Mouse (Mus musculus): ENCODE results near the gene Ankdd1a. TPM values are rescaled to one million over a fixed set of nuclear protein-coding genes. Genes with fewer than 3 reads are reported as not detected.
A peak's percentile ranks its signal among the peaks of the same experiment; 100 is the strongest.

Gene Ankdd1a
- polyA plus RNA-seq, 1 experiment from 2014 or later, result 0.18 TPM

- WGBS, result 87% methylated on average over 4 of the region's 4 CpGs
- Histone ChIP-seq H3K27ac (replicated peaks) (no peak overlapping the region), H3K4me1 (replicated peaks; ENCODE audit: control insufficient read depth, insufficient read depth) (no peaks in the 10 kb centered on the region), H3K36me3 (ENCODE audit: control insufficient read depth, insufficient read depth, low read length) (peaks cover 3% of the 10 kb centered on the region), H3K4me3 (ENCODE audit: low read depth, low read length) (no peak overlapping the region), H3K4me2 (replicated peaks; ENCODE audit: low read depth) (no peak overlapping the region), H3K9me3 (ENCODE audit: control insufficient read depth, low read length) (no peaks in the 10 kb centered on the region), H3K9ac (ENCODE audit: low read length) (no peak overlapping the region), H3K27me3 (ENCODE audit: control insufficient read depth, insufficient read depth, low read length) (no peaks in the 10 kb centered on the region)
- ATAC-seq (ENCODE audit: low FRiP score, low TSS enrichment), result no peak
- TF ChIP-seq EP300 (optimal IDR thresholded peaks at IDR 0.05) (no peak), CTCF (IDR thresholded peaks at IDR 0.05; ENCODE audit: low read depth) (no peak)
- DNase-seq (ENCODE audit: low spot score), result no peak
These were observed 41.0 kb upstream of the Ankdd1a start for GRCm38 (mm10) chr9:65561016-65561415.

GRCm38 (mm10) chr9:65558806-65559205 lies 38.8 kb upstream of the Ankdd1a start:
- Histone ChIP-seq H3K9me3 (ENCODE audit: control insufficient read depth, low read length) (no peaks in the 10 kb centered on the region), H3K4me3 (ENCODE audit: low read depth, low read length) (no peak overlapping the region), H3K9ac (ENCODE audit: low read length) (no peak overlapping the region), H3K27ac (replicated peaks) (no peak overlapping the region), H3K36me3 (ENCODE audit: control insufficient read depth, insufficient read depth, low read length) (peaks cover 7% of the 10 kb centered on the region), H3K4me1 (replicated peaks; ENCODE audit: control insufficient read depth, insufficient read depth) (0 out of 2 replicates have a peak, but pooled peaks cover 3% of the 10 kb centered on the region), H3K4me2 (replicated peaks; ENCODE audit: low read depth) (no peak overlapping the region), H3K27me3 (ENCODE audit: control insufficient read depth, insufficient read depth, low read length) (no peaks in the 10 kb centered on the region)
- 93% methylated on average over 6 of the region's 6 CpGs for WGBS
- DNase-seq (ENCODE audit: low spot score) (no peak), ATAC-seq (ENCODE audit: low FRiP score, low TSS enrichment) (no peak)
- TF ChIP-seq EP300 (optimal IDR thresholded peaks at IDR 0.05) (no peak), CTCF (IDR thresholded peaks at IDR 0.05; ENCODE audit: low read depth) (no peak)

DNA sequence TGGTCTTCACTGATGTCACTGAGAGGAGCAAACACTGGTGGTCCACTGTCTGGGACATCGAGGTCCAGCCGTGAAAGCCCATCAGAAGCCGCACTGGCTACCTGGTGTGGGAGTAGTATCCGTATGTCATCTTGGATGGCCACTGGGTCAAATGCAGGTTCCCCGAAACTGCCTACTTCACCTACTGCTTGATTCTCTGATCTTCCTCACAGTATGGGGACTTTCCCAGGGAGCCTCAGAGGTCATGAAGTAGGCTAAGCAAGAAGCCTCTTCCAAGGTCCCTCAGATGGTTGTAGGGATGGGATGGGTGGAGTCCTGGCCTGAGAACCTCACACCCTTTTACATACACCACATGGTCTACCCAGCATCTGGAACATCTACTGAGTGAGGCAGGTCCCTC lies 37.0 kb upstream of the Ankdd1a start:
- no peak for DNase-seq (ENCODE audit: low spot score)
- no peak overlapping the region for H3K27ac ChIP-seq (replicated peaks)
- H3K4me3 ChIP-seq (ENCODE audit: low read depth, low read length), result no peak overlapping the region
- H3K9ac ChIP-seq (ENCODE audit: low read length), result no peak overlapping the region
- 97% methylated on average over 5 of the region's 5 CpGs for WGBS
- no peak for ATAC-seq (ENCODE audit: low FRiP score, low TSS enrichment)
- peaks cover 7% of the 10 kb centered on the region for H3K36me3 ChIP-seq (ENCODE audit: control insufficient read depth, insufficient read depth, low read length)
- H3K4me1 ChIP-seq (replicated peaks; ENCODE audit: control insufficient read depth, insufficient read depth), result 0 out of 2 replicates have a peak, but pooled peaks cover 3% of the 10 kb centered on the region
- H3K9me3 ChIP-seq (ENCODE audit: control insufficient read depth, low read length), result no peaks in the 10 kb centered on the region
- TF ChIP-seq CTCF (IDR thresholded peaks at IDR 0.05; ENCODE audit: low read depth) (no peak), EP300 (optimal IDR thresholded peaks at IDR 0.05) (no peak)
- no peaks in the 10 kb centered on the region for H3K27me3 ChIP-seq (ENCODE audit: control insufficient read depth, insufficient read depth, low read length)
- no peak overlapping the region for H3K4me2 ChIP-seq (replicated peaks; ENCODE audit: low read depth)

DNA sequence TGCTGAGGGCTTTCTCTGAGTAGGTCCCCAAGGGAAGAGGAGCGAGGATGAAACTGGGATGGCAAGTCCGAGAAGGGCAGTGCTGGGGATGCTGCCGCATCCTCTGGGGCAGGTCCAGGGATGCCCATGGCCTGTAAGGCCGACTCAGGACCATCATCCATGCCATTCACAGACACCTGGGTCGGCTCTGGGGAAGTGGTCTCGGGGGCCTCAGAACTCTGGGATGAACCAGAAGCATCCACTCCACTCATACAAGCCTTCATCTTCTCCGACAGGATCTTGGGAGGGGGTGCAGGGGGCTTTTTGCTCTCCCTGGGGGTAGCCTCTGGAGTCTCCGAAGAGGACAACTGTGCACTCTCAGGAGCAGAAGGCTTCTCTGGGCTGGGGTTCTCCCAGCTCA lies 36.4 kb upstream of the Ankdd1a start:
- H3K4me2 ChIP-seq (replicated peaks; ENCODE audit: low read depth), result no peak overlapping the region
- H3K4me3 ChIP-seq (ENCODE audit: low read depth, low read length), result no peak overlapping the region
- no peaks in the 10 kb centered on the region for H3K27me3 ChIP-seq (ENCODE audit: control insufficient read depth, insufficient read depth, low read length)
- no peak overlapping the region for H3K9ac ChIP-seq (ENCODE audit: low read length)
- no peak for DNase-seq (ENCODE audit: low spot score)
- 0 out of 2 replicates have a peak, but pooled peaks cover 3% of the 10 kb centered on the region for H3K4me1 ChIP-seq (replicated peaks; ENCODE audit: control insufficient read depth, insufficient read depth)
- ATAC-seq (ENCODE audit: low FRiP score, low TSS enrichment), result no peak
- TF ChIP-seq CTCF (IDR thresholded peaks at IDR 0.05; ENCODE audit: low read depth) (no peak), EP300 (optimal IDR thresholded peaks at IDR 0.05) (no peak)
- H3K36me3 ChIP-seq (ENCODE audit: control insufficient read depth, insufficient read depth, low read length), result peaks cover 7% of the 10 kb centered on the region
- WGBS, result 91% methylated on average over 8 of the region's 8 CpGs
- H3K27ac ChIP-seq (replicated peaks), result no peak overlapping the region
- H3K9me3 ChIP-seq (ENCODE audit: control insufficient read depth, low read length), result no peaks in the 10 kb centered on the region

DNA sequence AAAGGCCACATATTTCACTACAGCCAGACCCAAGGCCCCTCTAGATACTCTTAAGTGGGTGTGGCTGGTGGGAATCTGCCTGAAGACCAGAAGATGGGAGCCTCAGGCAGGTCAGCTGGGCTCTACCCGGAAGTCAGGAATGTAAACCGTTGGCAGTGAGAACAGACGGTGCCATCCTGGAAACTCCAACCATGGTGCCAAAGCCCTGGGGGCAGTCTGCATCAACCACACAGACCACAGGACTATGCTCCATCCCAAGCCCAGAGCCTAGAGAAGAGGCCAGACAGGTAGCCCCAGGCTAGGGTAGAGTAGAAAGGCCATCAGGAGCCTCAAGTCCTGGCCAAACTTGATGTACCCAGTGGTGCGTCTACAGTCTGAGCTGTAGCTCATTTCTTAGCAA lies 35.6 kb upstream of the Ankdd1a start:
- H3K36me3 ChIP-seq (ENCODE audit: control insufficient read depth, insufficient read depth, low read length), result peaks cover 7% of the 10 kb centered on the region
- no peak overlapping the region for H3K4me2 ChIP-seq (replicated peaks; ENCODE audit: low read depth)
- peak overlapping the region; percentile 37 for H3K27ac ChIP-seq (replicated peaks)
- H3K4me1 ChIP-seq (replicated peaks; ENCODE audit: control insufficient read depth, insufficient read depth), result 0 out of 2 replicates have a peak, but pooled peaks cover 7% of the 10 kb centered on the region
- H3K9me3 ChIP-seq (ENCODE audit: control insufficient read depth, low read length), result no peaks in the 10 kb centered on the region
- no peak overlapping the region for H3K4me3 ChIP-seq (ENCODE audit: low read depth, low read length)
- TF ChIP-seq CTCF (IDR thresholded peaks at IDR 0.05; ENCODE audit: low read depth), result no peak
- no peak for TF ChIP-seq EP300 (optimal IDR thresholded peaks at IDR 0.05)
- DNase-seq (ENCODE audit: low spot score), result no peak
- no peak for ATAC-seq (ENCODE audit: low FRiP score, low TSS enrichment)
- peak overlapping the region; percentile 1; the same call in 1 of the 2 replicates for H3K9ac ChIP-seq (ENCODE audit: low read length)
- H3K27me3 ChIP-seq (ENCODE audit: control insufficient read depth, insufficient read depth, low read length), result no peaks in the 10 kb centered on the region
- 68% methylated on average over 4 of the region's 4 CpGs for WGBS

DNA sequence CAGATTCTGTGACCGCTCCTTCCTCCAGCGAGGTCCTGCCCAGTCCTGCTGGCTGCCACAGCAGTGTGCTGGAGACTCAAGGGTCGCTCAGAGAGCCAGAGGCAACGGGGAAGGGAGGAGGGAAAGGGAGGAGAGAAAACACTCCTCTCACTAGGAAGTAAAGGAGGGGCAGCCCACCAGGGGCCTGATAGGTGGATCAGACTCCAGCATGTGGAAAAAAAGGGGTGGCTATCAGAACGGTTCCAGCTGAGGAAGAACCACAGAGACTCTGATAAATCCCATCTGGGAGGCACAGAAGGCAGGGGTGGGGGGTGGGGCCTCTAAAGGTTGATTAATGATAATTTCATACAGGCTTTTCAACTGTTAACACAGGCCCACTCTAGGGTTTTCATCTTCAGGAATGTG lies 35.0 kb upstream of the Ankdd1a start:
- Histone ChIP-seq H3K27ac (replicated peaks) (peak overlapping the region; percentile 79), H3K27me3 (ENCODE audit: control insufficient read depth, insufficient read depth, low read length) (no peaks in the 10 kb centered on the region), H3K4me2 (replicated peaks; ENCODE audit: low read depth) (no peak overlapping the region), H3K9me3 (ENCODE audit: control insufficient read depth, low read length) (no peaks in the 10 kb centered on the region), H3K36me3 (ENCODE audit: control insufficient read depth, insufficient read depth, low read length) (peaks cover 7% of the 10 kb centered on the region), H3K4me1 (replicated peaks; ENCODE audit: control insufficient read depth, insufficient read depth) (0 out of 2 replicates have a peak, but pooled peaks cover 7% of the 10 kb centered on the region), H3K9ac (ENCODE audit: low read length) (no peak overlapping the region), H3K4me3 (ENCODE audit: low read depth, low read length) (no peak overlapping the region)
- ATAC-seq (ENCODE audit: low FRiP score, low TSS enrichment) (peak; percentile 81), DNase-seq (ENCODE audit: low spot score) (peak; percentile 40)
- TF ChIP-seq EP300 (optimal IDR thresholded peaks at IDR 0.05), result no peak
- TF ChIP-seq CTCF (IDR thresholded peaks at IDR 0.05; ENCODE audit: low read depth), result no peak
- 5% methylated on average over 5 of the region's 5 CpGs for WGBS

Measured in stomach, postnatal 0 days (tissue).